ENCODE assay signal across 15 mouse cellular contexts in genomic region chr4:90003413-90003812, GRCm38 (mm10).
"Had no signal": no experiment of that assay in that cellular context is flagged by ENCODE, and none has a peak within 500 bp of the region (broad histone marks: within the 10 kb centered on the region; RNA-seq: fewer than 3 reads in every experiment).

No protein-coding gene starts in this region.

- H3K36me3 ChIP-seq: midbrain, embryonic 10.5 days; midbrain, embryonic 12.5 days; neural tube, embryonic 12.5 days; stomach, embryonic 15.5 days had no signal

- H3K27me3 ChIP-seq: midbrain, embryonic 12.5 days; neural tube, embryonic 12.5 days; stomach, embryonic 15.5 days had no signal

- H3K4me2 ChIP-seq: lung, embryonic 14.5 days; midbrain, embryonic 12.5 days; neural tube, embryonic 12.5 days; stomach, embryonic 15.5 days had no signal

- H3K27ac ChIP-seq: midbrain, embryonic 10.5 days; midbrain, embryonic 12.5 days; neural tube, embryonic 12.5 days; stomach, embryonic 15.5 days; stomach, postnatal 0 days had no signal

- H3K4me1 ChIP-seq: midbrain, embryonic 10.5 days; midbrain, embryonic 12.5 days; neural tube, embryonic 12.5 days; stomach, embryonic 15.5 days had no signal

- H3K9ac ChIP-seq: lung, embryonic 14.5 days; midbrain, embryonic 12.5 days; neural tube, embryonic 12.5 days; stomach, embryonic 15.5 days had no signal

- H3K9me3 ChIP-seq: midbrain, embryonic 10.5 days; midbrain, embryonic 12.5 days; neural tube, embryonic 12.5 days; stomach, embryonic 15.5 days had no signal

- H3K4me3 ChIP-seq: midbrain, embryonic 10.5 days; midbrain, embryonic 12.5 days; neural tube, embryonic 12.5 days; stomach, embryonic 15.5 days had no signal

- ATAC-seq: midbrain, embryonic 16.5 days had no signal

- DNase-seq: lung, adult 18-20 months; lung, postnatal 10 days; lung, postnatal 4 days; midbrain, embryonic 14.5 days; right cerebral cortex, postnatal 14 days; thymus, adult 2 months; thymus, postnatal 25 days; thymus, postnatal 4 days had no signal
